Mouse (Mus musculus): Measurements from ENCODE around the gene Rffl.

Rffl gene

GRCm38 (mm10) chr11:82874924-82875323, 3.9 kb upstream of the Rffl start:
- DNase-seq (ENCODE audit: low spot score in 2 of 2): no peak

GRCm38 (mm10) chr11:82870173-82871030, 608 bp downstream of the Rffl start:
- DNase-seq (ENCODE audit: low spot score in 2 of 2): peak; percentile 60 to 69

DNA sequence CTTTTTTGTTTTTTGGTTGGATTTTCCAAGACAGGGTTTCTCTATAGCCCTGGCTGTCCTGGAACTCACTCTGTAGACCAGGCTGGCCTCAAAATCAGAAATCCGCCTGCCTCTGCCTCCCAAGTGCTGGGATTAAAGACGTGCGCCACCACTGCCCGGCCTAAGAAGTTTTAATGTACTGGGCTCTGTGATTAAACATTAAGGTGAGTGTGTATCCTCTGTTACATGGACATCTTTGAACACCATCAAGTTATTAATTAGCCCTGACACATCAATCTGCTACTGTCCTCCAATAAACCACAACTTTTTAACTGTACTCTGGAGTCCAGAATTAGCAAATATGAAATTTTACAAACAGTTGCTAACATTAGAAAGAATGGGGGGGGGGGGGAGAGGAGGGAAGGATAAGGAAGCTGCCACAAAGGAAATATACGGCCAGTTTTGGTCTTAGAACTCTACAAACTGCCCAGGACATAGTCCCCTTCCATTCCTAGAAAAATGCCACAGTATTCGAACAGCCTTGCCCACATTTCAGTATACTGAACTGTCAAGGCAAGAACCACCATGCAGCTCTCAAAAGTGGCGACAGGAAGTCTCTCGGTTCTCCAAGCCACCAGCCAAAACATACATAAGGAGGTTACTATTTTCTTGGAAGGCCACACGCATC, 1.4 kb downstream of the Rffl start:
- no peak for DNase-seq (ENCODE audit: low spot score in 2 of 2)

- no peak for DNase-seq (ENCODE audit: low spot score in 2 of 2)
Measured at GRCm38 (mm10) chr11:82867956-82868355, 3.1 kb downstream of the Rffl start.

- no peak for DNase-seq (ENCODE audit: low spot score in 2 of 2)
Measured at GRCm38 (mm10) chr11:82866850-82867564, 4.0 kb downstream of the Rffl start.

GRCm38 (mm10) chr11:82865957-82866356, 5.1 kb downstream of the Rffl start:
- DNase-seq (ENCODE audit: low spot score in 2 of 2): no peak

DNA sequence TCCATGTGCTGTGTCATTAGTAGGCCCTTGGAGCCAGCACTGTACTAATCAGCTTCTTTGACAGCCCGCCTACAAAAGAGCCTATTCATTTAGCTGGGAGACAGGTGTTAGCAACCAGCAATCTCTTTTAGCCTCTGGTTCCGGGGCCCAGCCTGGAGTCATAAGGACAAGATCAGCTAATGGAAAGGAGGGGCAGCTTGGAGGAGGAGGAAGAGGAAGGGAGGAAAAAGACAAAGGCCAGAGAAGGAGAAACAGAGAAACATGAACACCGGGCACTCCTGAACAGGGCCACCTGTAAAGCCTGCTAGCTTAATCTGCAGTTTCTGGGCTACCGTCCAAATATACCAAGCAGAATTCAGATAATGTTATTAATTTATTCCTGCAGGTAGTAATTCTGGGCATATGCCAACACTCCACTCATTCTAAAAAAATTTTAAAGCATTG, 7.5 kb downstream of the Rffl start:
- no peak for DNase-seq (ENCODE audit: low spot score in 2 of 2)

GRCm38 (mm10) chr11:82863059-82863458, 8.0 kb downstream of the Rffl start:
- no peak for DNase-seq (ENCODE audit: low spot score in 2 of 2)

GRCm38 (mm10) chr11:82862638-82863037, 8.4 kb downstream of the Rffl start:
- DNase-seq (ENCODE audit: low spot score in 2 of 2): no peak

DNA sequence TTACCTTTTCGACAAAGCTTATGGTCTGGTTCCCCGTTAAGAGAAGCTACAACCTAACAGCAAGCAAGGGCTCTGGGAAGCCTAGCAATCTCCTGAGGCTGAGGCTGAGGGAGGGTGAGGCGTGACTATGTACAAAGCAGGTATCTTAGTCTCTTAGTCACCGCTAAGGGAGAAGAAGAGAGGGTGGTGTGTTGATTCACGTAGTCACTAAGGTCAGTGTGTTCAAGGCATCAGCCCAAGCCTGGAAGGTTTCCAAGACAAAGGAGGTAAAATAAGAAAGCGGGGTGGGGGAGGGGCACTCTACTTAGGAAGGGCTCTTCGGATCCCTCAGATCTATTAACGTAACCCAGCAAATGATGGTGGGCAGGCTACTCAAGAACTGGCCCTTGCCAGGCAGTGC, 9.5 kb downstream of the Rffl start:
- DNase-seq (ENCODE audit: low spot score in 2 of 2): no peak

- DNase-seq (ENCODE audit: low spot score in 2 of 2): no peak
Measured at GRCm38 (mm10) chr11:82860759-82861158, 10.3 kb downstream of the Rffl start.

GRCm38 (mm10) chr11:82857307-82857848, 13.6 kb downstream of the Rffl start:
- no peak for DNase-seq (ENCODE audit: low spot score in 2 of 2)

GRCm38 (mm10) chr11:82856032-82856431, 15.0 kb downstream of the Rffl start:
- peak; percentile 43 to 52 for DNase-seq (ENCODE audit: low spot score in 2 of 2)

DNA sequence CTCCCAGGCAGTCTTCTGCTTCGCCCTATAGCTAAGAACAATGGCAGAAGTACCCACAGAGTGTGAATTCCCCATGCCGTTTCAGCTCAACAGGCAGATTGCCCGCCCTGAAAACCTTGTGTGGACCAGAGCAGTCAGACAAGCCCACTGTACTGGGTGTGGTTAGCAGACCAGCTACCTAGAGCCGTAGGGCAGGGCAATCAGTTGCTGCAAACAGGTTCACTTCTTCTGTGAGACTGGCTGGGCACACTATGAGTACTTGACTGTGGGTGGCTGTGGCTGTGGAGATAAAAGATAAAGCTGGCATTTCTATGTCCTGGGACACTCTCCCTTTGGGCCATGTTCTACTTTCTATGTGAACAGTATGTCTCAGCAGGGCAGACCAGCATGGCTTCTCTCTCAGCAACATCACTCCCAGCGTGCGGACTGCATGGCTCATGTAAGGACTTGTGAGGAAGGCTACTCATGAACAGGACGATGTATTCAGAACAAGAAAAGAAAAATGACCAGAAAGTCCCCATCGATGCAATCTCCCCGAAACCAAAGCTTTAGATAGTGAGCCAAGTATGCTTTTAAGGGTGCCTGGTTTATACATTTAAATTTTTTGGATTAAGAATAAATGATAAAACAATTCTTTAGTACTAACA, 15.6 kb downstream of the Rffl start:
- DNase-seq (ENCODE audit: low spot score in 2 of 2): no peak

DNA sequence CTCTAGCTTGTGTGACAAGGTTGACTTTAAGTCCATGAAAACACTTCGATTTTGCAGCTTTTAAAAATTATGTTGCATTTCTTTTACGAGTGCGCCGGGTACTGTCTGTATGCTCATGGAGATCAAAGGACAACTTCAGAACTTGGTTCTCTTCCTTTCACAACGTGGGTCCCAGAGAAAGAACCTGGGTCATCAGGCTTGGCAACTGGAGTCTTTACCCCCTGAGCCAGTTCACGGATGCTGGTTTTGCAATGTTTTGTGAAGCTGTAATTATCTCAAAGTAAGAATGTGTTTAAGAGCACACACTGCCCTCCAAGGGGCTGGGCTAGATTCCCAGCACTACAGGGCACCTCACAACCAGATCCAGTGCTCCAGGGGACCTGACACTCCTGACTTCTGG, 16.9 kb downstream of the Rffl start:
- no peak for DNase-seq (ENCODE audit: low spot score in 2 of 2)

- DNase-seq (ENCODE audit: low spot score in 2 of 2): no peak
Measured at GRCm38 (mm10) chr11:82852958-82853357, 18.1 kb downstream of the Rffl start.

DNA sequence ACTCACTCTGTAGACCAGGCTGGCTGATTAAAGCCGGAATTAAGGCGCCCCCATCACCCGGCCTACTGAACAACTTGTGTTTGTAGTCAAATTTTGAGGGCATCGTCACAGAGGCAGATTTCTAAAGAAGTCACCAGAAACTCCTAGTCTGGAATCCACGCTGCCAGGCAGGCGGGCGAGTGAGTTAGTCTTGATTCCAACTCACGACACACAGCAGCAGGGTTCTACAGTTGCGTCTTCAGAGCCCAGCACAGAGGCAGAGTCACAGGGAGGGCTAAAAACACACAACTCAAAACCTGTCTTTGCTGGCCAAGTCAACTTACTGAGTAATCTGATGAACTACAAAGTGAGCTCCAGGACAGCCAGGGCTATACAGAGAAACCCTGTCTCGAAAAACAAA, 18.5 kb downstream of the Rffl start:
- DNase-seq (ENCODE audit: low spot score in 2 of 2): no peak

GRCm38 (mm10) chr11:82852115-82852514, 18.9 kb downstream of the Rffl start:
- DNase-seq (ENCODE audit: low spot score in 2 of 2): no peak

DNA sequence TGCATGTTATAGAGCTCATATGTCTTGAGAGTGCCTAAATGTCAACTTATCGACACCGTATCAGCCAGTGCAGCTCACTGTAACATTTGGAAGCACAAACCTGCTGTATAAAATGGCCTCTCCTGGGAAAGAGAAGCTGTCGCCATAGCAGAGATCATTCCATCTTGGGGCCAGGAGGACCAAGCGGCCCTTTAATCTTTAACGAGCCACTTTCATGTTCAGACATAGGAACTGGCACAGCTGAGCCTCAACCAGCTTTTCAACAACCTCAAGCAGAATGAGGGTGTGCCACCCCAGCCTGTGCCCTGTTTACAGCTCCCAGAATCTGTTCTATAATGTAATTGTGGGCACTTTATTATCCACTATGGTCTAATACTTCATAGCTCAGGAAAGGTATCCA, 20.8 kb downstream of the Rffl start:
- no peak for DNase-seq (ENCODE audit: low spot score in 2 of 2)

- no peak for DNase-seq (ENCODE audit: low spot score in 2 of 2)
Measured at GRCm38 (mm10) chr11:82847571-82848000, 23.4 kb downstream of the Rffl start.

- DNase-seq (ENCODE audit: low spot score in 2 of 2): no peak
Measured at GRCm38 (mm10) chr11:82846938-82847337, 24.1 kb downstream of the Rffl start.

DNA sequence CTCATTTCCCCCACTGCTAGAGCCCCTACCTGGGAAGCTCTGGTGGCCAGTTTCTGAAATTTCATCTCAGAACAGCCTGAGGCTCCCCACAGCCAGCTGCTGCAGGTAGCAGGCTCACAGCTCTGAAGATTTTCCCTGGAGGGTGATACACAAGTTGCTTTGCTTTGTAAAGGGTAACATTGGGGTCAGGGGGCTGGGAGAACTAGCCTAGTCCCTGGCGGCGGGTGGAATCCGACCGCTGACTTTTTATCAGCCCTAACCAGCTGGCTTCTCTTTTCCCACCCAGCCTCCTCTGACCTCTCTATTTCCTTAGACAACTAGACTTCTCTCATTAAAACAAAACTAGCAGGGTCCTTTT, 25.0 kb downstream of the Rffl start:
- DNase-seq (ENCODE audit: low spot score in 2 of 2): no peak
